Mouse (Mus musculus) embryonic facial prominence, embryonic 15.5 days (tissue): ENCODE results near the gene Cep97. TPM values are rescaled to one million over a fixed set of nuclear protein-coding genes. Genes with fewer than 3 reads are reported as not detected.
"Not testable (repeated sequence)": the region's sequence is repeated elsewhere in the genome, so short reads cannot be mapped to it uniquely, and the experiment has no call there.

Experiments used
- ATAC-seq: fragments of 200-750 bp; cut with Nextera tagmentation; 2 replicates; pipeline ENCODE4 v1.8.0; 2017; ENCODE audit warnings: low read depth, moderate TSS enrichment; ENCODE audit not compliant: insufficient number of reproducible peaks, low FRiP score, low TSS enrichment
- H3K27ac ChIP-seq: fragments of 300-500 bp; sonication (generic); replicated peaks from 2 replicates; pipeline ENCODE4 v1.5.1; 2015; ENCODE audit warnings: mild to moderate bottlenecking, inconsistent platforms
- H3K27me3 ChIP-seq: fragments of 300-500 bp; sonication (generic); 2 replicates; pipeline ENCODE4 v1.6.1; 2015; ENCODE audit warnings: inconsistent platforms
- H3K36me3 ChIP-seq: fragments of 300-500 bp; sonication (generic); 2 replicates; pipeline ENCODE4 v1.6.1; 2015; ENCODE audit warnings: mild to moderate bottlenecking, inconsistent platforms
- H3K4me1 ChIP-seq: fragments of 300-500 bp; sonication (generic); 2 replicates; pipeline ENCODE4 v1.6.1; 2015; ENCODE audit warnings: inconsistent platforms
- H3K4me2 ChIP-seq: fragments of 300-500 bp; sonication (generic); replicated peaks from 2 replicates; pipeline ENCODE4 v1.6.1; 2015; ENCODE audit warnings: mild to moderate bottlenecking, inconsistent platforms
- H3K4me3 ChIP-seq: fragments of 300-500 bp; sonication (generic); replicated peaks from 2 replicates; pipeline ENCODE4 v1.5.1; 2015; ENCODE audit warnings: mild to moderate bottlenecking, inconsistent platforms
- H3K9ac ChIP-seq: fragments of 300-500 bp; sonication (generic); 2 replicates; pipeline ENCODE4 v1.6.1; 2015; ENCODE audit warnings: inconsistent platforms
- H3K9me3 ChIP-seq: fragments of 300-500 bp; sonication (generic); replicated peaks from 2 replicates; pipeline ENCODE4 v1.6.1; 2016; ENCODE audit warnings: inconsistent platforms
- WGBS: fragments of 180-500 bp; shearing (Covaris S2); methylation state at CpG from one replicate; pipeline ENCODE4 v1.1.7; 2015; 5-methylcytosine and 5-hydroxymethylcytosine counted together
- polyA plus RNA-seq: library from polyadenylated mRNA; unstranded; fragments of >200 nt; fragmentation: Nextera tagmentation; extraction: Ambion mirVana; gene quantifications from 2 replicates; pipeline ENCODE4 v1.2.1, GENCODE M21; 2015

Cep97 gene
- polyA plus RNA-seq, 1 experiment from 2014 or later: 12.0 TPM

DNA sequence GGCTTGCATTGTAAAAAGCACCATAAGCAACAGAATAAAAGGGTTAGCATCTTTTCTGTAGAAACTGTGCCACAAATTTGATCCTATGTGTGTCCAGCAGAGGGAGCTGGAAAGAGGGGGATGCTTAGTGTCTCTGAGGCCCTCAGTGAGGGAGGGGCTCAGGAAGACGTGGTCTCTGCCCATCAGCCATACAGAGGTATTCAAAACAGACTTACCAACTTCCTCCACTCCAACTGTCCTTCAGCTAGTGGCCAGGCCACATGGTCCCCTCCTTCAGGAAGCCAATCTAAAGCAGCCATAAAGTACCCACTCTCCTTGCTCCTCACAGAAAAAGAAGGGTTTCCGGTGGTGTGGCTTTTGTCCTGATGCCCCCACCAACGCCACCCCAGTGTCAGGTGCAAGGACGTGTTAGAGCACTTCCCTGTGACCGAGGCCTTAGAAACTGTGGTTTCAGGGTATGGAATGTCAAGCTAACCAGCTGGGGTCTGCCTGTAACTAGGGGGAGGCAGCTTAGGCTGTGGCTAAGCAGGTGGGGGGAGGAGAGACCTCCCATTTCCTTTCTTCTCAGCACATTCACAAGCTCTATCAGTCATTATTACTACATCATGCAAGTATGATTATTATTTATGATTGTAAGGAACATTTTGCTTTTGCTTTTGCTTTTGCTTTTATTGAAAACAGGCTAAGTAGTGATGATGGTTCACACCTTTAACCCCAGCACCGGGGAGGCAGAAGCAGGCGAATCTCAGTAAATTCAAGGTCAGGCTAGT lies 46.7 kb downstream of the Cep97 start:
- WGBS: 62% methylated on average over 7 of the region's 7 CpGs
- no peak overlapping the region for H3K27ac ChIP-seq
- no peak for ATAC-seq
- no peak overlapping the region for H3K4me3 ChIP-seq
- no peak overlapping the region for H3K4me2 ChIP-seq
- no peaks in the 10 kb centered on the region for H3K27me3 ChIP-seq
- H3K4me1 ChIP-seq: no peaks in the 10 kb centered on the region
- H3K9ac ChIP-seq: no peak overlapping the region
- H3K9me3 ChIP-seq: no peaks in the 10 kb centered on the region
- H3K36me3 ChIP-seq: no peaks in the 10 kb centered on the region

DNA sequence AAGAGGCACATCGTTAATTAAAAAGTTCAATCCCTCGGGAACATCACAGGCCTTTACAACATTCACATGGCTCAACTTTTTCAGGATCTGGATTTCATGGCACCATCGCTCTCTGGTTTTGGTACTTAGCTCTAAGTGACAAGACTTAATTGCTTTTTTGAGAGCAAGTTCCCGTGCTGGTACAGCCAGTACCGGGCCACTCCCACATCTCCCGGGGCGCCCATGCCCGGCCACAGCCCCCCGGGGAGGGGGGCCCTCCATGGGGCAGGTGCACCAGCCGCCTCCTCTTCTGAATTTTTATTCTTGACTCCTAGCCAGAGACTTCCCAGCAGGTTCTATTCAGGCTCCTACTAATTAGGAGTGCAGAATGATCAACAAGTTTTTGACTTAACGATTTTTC lies 50.4 kb downstream of the Cep97 start:
- H3K4me2 ChIP-seq: no peak overlapping the region
- no peak overlapping the region for H3K9ac ChIP-seq
- WGBS: 81% methylated on average over 11 of the region's 11 CpGs
- no peak overlapping the region for H3K4me3 ChIP-seq
- no peaks in the 10 kb centered on the region for H3K9me3 ChIP-seq
- no peaks in the 10 kb centered on the region for H3K27me3 ChIP-seq
- no peaks in the 10 kb centered on the region for H3K4me1 ChIP-seq
- H3K36me3 ChIP-seq: no peaks in the 10 kb centered on the region
- ATAC-seq: 0 out of 2 replicates have a peak, but pooled peaks have one; percentile 39
- H3K27ac ChIP-seq: no peak overlapping the region

DNA sequence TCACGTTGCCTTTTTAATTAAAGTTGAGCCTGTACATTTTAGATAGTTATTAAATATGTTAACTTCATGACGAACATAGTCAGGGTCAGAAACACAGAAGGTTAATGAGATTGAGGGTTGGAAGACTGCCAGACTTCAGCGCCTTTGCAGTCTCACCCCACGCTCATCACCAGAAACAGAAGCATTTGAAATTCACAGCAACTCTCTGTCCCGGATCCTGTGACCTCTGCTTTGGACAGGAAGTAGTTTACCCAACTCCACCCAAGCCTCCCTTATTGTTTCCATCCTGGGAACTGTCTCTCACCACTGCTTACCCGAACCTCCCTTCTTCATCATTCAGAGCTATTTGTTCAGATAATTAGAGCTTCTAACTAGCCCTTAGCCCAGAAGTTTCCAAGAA lies 58.6 kb downstream of the Cep97 start:
- Histone ChIP-seq H3K4me1 (no peaks in the 10 kb centered on the region), H3K4me2 (no peak overlapping the region), H3K27ac (no peak overlapping the region), H3K4me3 (no peak overlapping the region), H3K27me3 (no peaks in the 10 kb centered on the region), H3K9ac (no peak overlapping the region), H3K36me3 (no peaks in the 10 kb centered on the region), H3K9me3 (no peaks in the 10 kb centered on the region)
- 57% methylated on average over 6 of the region's 6 CpGs for WGBS
- ATAC-seq: no peak

DNA sequence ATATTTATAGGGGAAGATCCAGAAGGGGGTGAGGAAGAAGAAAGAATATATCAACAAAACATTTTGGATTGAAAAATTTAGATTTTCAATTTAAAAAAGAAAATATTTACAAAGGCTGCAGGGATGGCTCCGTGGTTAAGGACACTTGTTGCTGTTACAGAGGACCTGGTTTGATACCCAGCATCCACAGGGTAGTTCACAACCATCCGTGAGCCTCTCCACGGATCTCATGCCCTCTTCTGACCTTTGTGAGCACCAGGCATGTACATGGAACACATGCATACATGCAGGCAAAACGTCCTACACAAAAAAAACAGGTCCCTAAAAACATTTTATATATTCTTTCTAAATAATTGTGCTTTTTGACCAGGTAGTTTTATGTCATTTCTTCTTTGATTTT lies 70.8 kb downstream of the Cep97 start:
- Histone ChIP-seq H3K4me2 (no peak overlapping the region), H3K9ac (no peak overlapping the region), H3K36me3 (no peaks in the 10 kb centered on the region), H3K9me3 (no peaks in the 10 kb centered on the region), H3K27ac (no peak overlapping the region), H3K27me3 (no peaks in the 10 kb centered on the region), H3K4me3 (no peak overlapping the region), H3K4me1 (no peaks in the 10 kb centered on the region)
- ATAC-seq: no peak
- 59% methylated on average over 4 of the region's 4 CpGs for WGBS

DNA sequence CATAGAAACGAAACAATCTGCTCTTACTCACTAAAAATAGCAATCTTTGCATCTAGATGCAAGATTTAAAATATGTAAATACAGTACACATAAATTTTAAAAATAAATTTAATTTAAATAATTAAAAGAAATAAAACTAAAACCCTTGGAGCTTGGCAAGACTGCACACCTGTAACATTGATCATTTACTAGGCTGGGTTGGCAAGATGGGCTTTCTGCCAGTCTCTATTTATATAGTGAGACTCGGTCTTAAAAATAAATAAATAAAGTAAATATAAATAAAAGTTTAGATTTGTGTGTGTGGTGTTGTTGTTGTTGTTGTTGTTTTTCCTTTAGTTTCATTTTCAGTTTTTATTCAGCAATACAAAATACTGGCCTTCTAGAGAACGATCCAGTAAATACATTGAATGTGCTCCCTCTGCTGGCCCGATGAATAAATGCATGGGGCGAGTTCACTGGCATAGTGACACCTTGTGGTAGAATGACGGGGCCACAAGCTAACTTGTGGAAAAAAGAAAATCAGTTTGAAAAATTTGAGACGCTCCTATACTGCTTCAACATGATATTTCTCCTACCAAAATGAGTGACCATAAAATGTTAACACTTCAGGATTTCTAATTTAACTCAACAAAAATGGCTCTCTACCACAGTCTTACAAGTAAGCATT lies 71.4 kb downstream of the Cep97 start:
- H3K4me3 ChIP-seq: no peak overlapping the region
- no peaks in the 10 kb centered on the region for H3K4me1 ChIP-seq
- ATAC-seq: no peak
- no peaks in the 10 kb centered on the region for H3K36me3 ChIP-seq
- no peak overlapping the region for H3K9ac ChIP-seq
- H3K27me3 ChIP-seq: no peaks in the 10 kb centered on the region
- H3K27ac ChIP-seq: no peak overlapping the region
- H3K9me3 ChIP-seq: no peaks in the 10 kb centered on the region
- 24% methylated on average over 7 of the region's 7 CpGs for WGBS
- H3K4me2 ChIP-seq: no peak overlapping the region

DNA sequence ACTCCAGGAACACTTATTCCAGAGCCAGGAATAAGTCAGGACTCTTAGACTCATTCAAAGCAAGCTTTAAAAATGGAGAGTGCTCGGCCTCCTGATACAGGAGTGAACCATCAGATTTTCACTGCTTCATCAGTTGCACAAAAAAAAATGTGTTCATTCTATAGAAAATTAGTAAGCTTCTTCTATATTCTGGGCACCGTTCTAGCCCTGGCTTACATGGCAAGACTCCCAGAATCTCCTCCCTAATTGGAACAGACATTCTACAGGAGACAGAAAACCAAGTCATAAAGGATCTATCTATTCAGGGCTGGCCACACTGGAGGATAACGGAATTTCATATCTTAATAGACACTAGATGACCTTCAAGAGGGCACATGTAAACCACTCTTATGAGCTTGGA lies 73.6 kb downstream of the Cep97 start:
- no peak overlapping the region for H3K4me3 ChIP-seq
- H3K27ac ChIP-seq: no peak overlapping the region
- H3K27me3 ChIP-seq: no peaks in the 10 kb centered on the region
- no peaks in the 10 kb centered on the region for H3K4me1 ChIP-seq
- H3K4me2 ChIP-seq: no peak overlapping the region
- no peaks in the 10 kb centered on the region for H3K9me3 ChIP-seq
- WGBS: 70% methylated on average over 3 of the region's 3 CpGs
- H3K36me3 ChIP-seq: no peaks in the 10 kb centered on the region
- no peak overlapping the region for H3K9ac ChIP-seq
- no peak for ATAC-seq

DNA sequence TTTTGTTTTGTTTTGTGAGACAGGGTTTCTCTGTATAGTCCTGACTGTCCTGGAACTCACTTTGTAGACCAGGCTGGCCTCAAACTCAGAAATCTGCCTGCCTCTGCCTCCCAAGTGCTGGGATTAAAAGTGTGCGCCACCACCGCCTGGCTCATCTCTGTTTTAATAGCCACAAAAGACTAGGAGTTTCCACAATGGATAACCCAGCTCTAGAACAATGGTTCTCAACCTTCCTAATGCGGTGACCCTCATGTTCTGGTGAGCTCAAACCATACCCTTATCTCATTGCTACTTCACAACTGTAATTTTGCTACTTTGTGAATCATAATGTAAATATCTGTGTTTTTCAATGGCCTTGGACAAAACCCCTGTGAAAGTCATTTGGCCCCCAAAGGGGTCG lies 75.2 kb downstream of the Cep97 start:
- ATAC-seq, H3K9ac ChIP-seq, H3K9me3 ChIP-seq, H3K36me3 ChIP-seq, H3K27ac ChIP-seq, H3K4me1 ChIP-seq, H3K4me2 ChIP-seq, H3K27me3 ChIP-seq, H3K4me3 ChIP-seq: not testable (repeated sequence)
- WGBS: 89% methylated on average over 4 of the region's 4 CpGs

DNA sequence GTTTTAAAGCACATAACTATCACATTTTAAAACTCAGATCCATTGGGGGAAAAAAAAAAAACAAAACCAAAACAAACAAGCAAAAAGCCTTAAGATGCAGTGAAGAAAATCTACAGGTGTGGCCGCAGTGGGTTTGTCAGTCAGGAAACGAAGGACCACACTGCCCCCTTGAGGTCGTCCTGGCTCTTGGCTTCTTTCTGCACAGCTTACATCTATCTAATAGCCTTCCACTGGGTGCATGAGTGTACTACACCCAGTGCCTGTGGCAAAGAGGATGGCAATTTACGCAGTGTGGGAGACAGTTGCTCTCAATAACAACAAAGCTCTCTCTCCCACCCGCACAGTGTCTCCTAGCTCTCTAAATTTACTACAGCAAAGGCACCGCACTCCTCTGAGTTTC lies 76.2 kb downstream of the Cep97 start:
- Histone ChIP-seq H3K27me3 (no peaks in the 10 kb centered on the region), H3K9ac (no peak overlapping the region), H3K4me1 (no peaks in the 10 kb centered on the region), H3K4me2 (no peak overlapping the region), H3K4me3 (no peak overlapping the region), H3K9me3 (no peaks in the 10 kb centered on the region), H3K36me3 (no peaks in the 10 kb centered on the region), H3K27ac (no peak overlapping the region)
- ATAC-seq: no peak
- 62% methylated on average over 6 of the region's 6 CpGs for WGBS

DNA sequence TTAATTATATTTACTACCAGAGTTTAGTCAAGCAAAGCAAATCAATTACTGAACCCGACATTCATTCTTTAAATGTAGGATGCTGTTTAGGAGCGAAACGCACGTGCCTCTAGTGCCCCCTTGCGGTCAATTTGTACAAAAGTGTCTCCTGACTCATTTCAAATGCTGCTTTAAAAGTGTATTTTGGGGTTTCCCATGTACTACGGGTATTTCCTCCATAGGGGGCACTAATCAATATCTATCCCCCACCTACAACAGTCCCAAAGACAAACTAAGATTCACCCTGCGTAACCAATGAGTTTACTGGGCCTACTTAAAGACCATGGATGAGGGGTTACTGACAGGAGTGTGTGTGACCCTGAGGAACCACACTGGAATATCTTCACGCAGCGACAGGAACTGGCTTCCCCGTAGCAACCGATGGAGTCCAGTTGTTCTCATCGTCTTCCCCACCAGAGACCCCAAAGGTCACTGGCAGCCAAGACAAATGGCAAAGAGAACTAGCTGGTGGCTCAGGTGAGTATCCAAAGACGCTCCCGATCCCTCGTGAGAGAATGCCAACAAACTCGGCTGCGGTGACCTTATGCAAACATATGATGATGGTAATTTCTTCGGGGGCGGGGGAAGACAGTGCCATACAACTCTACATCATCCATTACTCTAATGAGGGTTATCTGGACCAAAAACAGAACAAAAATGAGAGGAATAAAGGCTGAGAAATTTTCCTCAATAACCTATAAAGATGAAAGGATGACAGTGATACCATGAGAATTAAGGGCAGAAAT lies 81.5 kb downstream of the Cep97 start:
- H3K4me1 ChIP-seq: no peaks in the 10 kb centered on the region
- WGBS: 57% methylated on average over 19 of the region's 19 CpGs
- H3K27ac ChIP-seq: no peak overlapping the region
- H3K9ac ChIP-seq: no peak overlapping the region
- no peaks in the 10 kb centered on the region for H3K36me3 ChIP-seq
- H3K9me3 ChIP-seq: no peaks in the 10 kb centered on the region
- H3K4me2 ChIP-seq: no peak overlapping the region
- no peaks in the 10 kb centered on the region for H3K27me3 ChIP-seq
- no peak overlapping the region for H3K4me3 ChIP-seq
- ATAC-seq: no peak

DNA sequence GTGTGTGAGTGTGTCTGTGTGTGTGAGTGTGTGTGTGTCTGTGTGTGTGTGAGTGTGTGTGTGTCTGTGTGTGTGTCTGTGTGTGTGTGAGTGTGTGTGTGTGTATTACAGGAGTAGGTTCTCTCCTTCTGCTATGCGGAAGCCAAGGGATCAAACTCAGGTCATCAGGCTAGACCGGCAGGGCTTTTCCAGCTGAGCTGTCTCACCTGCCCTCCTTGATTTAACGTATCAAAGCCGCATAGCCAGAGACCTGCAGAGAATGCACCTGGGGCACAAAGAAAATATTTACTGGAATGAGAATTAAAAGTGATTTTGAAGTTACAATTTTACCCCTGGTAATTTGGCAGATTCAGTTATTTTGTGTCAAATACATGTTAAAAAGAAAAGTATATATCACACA lies 82.1 kb downstream of the Cep97 start:
- no peak for ATAC-seq

DNA sequence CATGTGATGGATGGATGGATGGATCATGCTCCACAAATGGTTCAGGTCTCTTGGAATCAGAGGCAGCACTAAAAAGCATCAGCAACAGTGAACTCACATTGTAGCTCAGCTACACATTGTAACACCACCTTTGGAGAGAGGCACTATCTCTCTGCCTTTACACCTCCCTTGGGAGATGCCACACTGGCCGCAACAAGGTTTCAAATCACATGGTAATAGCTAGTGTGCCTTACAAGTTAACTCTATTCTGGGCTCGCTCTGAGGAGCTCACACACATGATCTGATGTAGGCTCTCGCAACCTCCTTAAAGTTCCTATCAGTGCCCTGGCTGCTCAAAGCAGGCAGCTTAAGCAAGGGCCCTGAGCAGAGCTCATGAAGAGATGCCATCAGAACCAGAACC lies 84.2 kb downstream of the Cep97 start:
- Histone ChIP-seq H3K27me3 (no peaks in the 10 kb centered on the region), H3K9me3 (no peaks in the 10 kb centered on the region), H3K4me3 (no peak overlapping the region), H3K27ac (no peak overlapping the region), H3K36me3 (no peaks in the 10 kb centered on the region), H3K4me2 (no peak overlapping the region), H3K4me1 (no peaks in the 10 kb centered on the region), H3K9ac (no peak overlapping the region)
- WGBS: 85% methylated on average over 3 of the region's 3 CpGs
- no peak for ATAC-seq

More for the DNA sequence above, 82.1 kb downstream of the Cep97 start:
- H3K9me3 ChIP-seq: no peaks in the 10 kb centered on the region
- 34% methylated on average over 4 of the region's 4 CpGs for whole genome bisulfite sequencing
- H3K9ac ChIP-seq: no peak overlapping the region
- H3K4me1 ChIP-seq: no peaks in the 10 kb centered on the region
- H3K27me3 ChIP-seq: no peaks in the 10 kb centered on the region
- no peak overlapping the region for H3K4me2 ChIP-seq
- no peaks in the 10 kb centered on the region for H3K36me3 ChIP-seq
- no peak overlapping the region for H3K27ac ChIP-seq
- H3K4me3 ChIP-seq: no peak overlapping the region
